Mouse (Mus musculus) small intestine, adult 2 months (tissue): ENCODE data around the gene Tnks2. TPM values are rescaled to one million over a fixed set of nuclear protein-coding genes. Genes with fewer than 3 reads are reported as not detected.

Source experiments
- H3K27ac ChIP-seq: fragments of 200-500 bp; 2 replicates; pipeline ENCODE4 v1.5.1; 2012; ENCODE audit warnings: low read depth, low read length, control low read depth, inconsistent platforms; ENCODE audit not compliant: insufficient read depth
- H3K27me3 ChIP-seq: fragments of 200-500 bp; 2 replicates; pipeline ENCODE4 v1.6.1; 2012; ENCODE audit warnings: mild to moderate bottlenecking, moderate library complexity, low read length, inconsistent platforms; ENCODE audit not compliant: control insufficient read depth, insufficient read depth
- H3K36me3 ChIP-seq: fragments of 200-500 bp; 2 replicates; pipeline ENCODE4 v1.6.1; 2012; ENCODE audit warnings: mild to moderate bottlenecking, low read length, control low read depth, inconsistent platforms; ENCODE audit not compliant: control insufficient read depth, insufficient read depth
- H3K4me1 ChIP-seq: fragments of 200-500 bp; 2 replicates; pipeline ENCODE4 v1.6.1; 2012; ENCODE audit warnings: low read length, inconsistent platforms, mixed read lengths; ENCODE audit not compliant: control insufficient read depth, insufficient read depth, insufficient read length
- H3K4me3 ChIP-seq: fragments of 200-500 bp; 2 replicates; pipeline ENCODE4 v1.5.1; 2012; ENCODE audit warnings: low read depth, mild to moderate bottlenecking, control low read depth, inconsistent platforms, low read length, moderate library complexity
- CTCF ChIP-seq: fragments of 200-500 bp; IDR thresholded peaks from 2 replicates; pipeline ENCODE4 v1.5.1; 2012; ENCODE audit warnings: low read depth, mild to moderate bottlenecking, control low read depth, inconsistent platforms, low read length, moderate library complexity, mixed read lengths; ENCODE audit not compliant: insufficient replicate concordance, insufficient read length; ENCODE audit errors: extremely low read depth
- POLR2A ChIP-seq: fragments of 200-500 bp; IDR thresholded peaks from 2 replicates; pipeline ENCODE4 v1.6.1; 2012; ENCODE audit warnings: low read depth, mild to moderate bottlenecking, control low read depth, inconsistent platforms, low read length, moderate library complexity
- WGBS: fragments of 180-500 bp; shearing (Covaris S2); methylation state at CpG from one replicate; pipeline ENCODE4 v1.1.7; 2018; 5-methylcytosine and 5-hydroxymethylcytosine counted together
- polyA plus RNA-seq: library from polyadenylated mRNA; depleted of rRNA; stranded (reverse); fragments of >200 nt; gene quantifications from 2 replicates; pipeline ENCODE4 v1.2.3, GENCODE M21; 2012

The Tnks2 gene
- polyA plus RNA-seq, 1 experiment: 13.2 TPM

GRCm38 (mm10) chr19:36828322-36828721, 5.7 kb upstream of the Tnks2 start:
- no peak overlapping the region for H3K4me3 ChIP-seq
- no peaks in the 10 kb centered on the region for H3K27me3 ChIP-seq
- H3K36me3 ChIP-seq: no peaks in the 10 kb centered on the region
- WGBS: 55% methylated on average over 8 of the region's 8 CpGs
- TF ChIP-seq POLR2A: no peak
- TF ChIP-seq CTCF: 0 out of 2 replicates have a peak, but pooled peaks have one; percentile 12
- H3K27ac ChIP-seq: no peak overlapping the region
- no peaks in the 10 kb centered on the region; the same call in 1 of the 2 replicates for H3K4me1 ChIP-seq

GRCm38 (mm10) chr19:36832951-36833787, 863 bp upstream of the Tnks2 start:
- TF ChIP-seq POLR2A (no peak), CTCF (no peak)
- 4% methylated on average over 19 of the region's 19 CpGs for WGBS
- H3K4me1 ChIP-seq: peaks cover 5% of the 10 kb centered on the region; the same call in 1 of the 2 replicates
- no peaks in the 10 kb centered on the region for H3K36me3 ChIP-seq
- no peaks in the 10 kb centered on the region for H3K27me3 ChIP-seq
- peak overlapping the region; percentile 95; the same call in 1 of the 2 replicates for H3K4me3 ChIP-seq
- peak overlapping the region; percentile 94 for H3K27ac ChIP-seq

GRCm38 (mm10) chr19:36834532-36835431, 750 bp downstream of the Tnks2 start:
- H3K36me3 ChIP-seq: no peaks in the 10 kb centered on the region
- H3K4me3 ChIP-seq: peak overlapping the region; percentile 95
- under 1% methylated on average over 62 of the region's 62 CpGs for WGBS
- TF ChIP-seq CTCF (no peak), POLR2A (peak; percentile 41; the same call in 1 of the 2 replicates)
- peaks cover 5% of the 10 kb centered on the region; the same call in 1 of the 2 replicates for H3K4me1 ChIP-seq
- H3K27ac ChIP-seq: peak overlapping the region; percentile 94
- H3K27me3 ChIP-seq: no peaks in the 10 kb centered on the region

- no peak overlapping the region for H3K27ac ChIP-seq
- H3K4me3 ChIP-seq: no peak overlapping the region
- H3K27me3 ChIP-seq: no peaks in the 10 kb centered on the region
- 19% methylated on average over 4 of the region's 4 CpGs for WGBS
- H3K36me3 ChIP-seq: no peaks in the 10 kb centered on the region
- TF ChIP-seq POLR2A: no peak
- no peak for TF ChIP-seq CTCF
- peaks cover 5% of the 10 kb centered on the region; the same call in 1 of the 2 replicates for H3K4me1 ChIP-seq
Measured at GRCm38 (mm10) chr19:36836035-36836434, 2.0 kb downstream of the Tnks2 start.

GRCm38 (mm10) chr19:36840301-36840700, 6.3 kb downstream of the Tnks2 start:
- Histone ChIP-seq H3K27me3 (no peaks in the 10 kb centered on the region), H3K4me3 (no peak overlapping the region), H3K4me1 (peaks cover 5% of the 10 kb centered on the region; the same call in 1 of the 2 replicates), H3K27ac (no peak overlapping the region), H3K36me3 (peaks cover 1% of the 10 kb centered on the region; the same call in 1 of the 2 replicates)
- WGBS: 81% methylated on average over 3 of the region's 3 CpGs
- no peak for TF ChIP-seq POLR2A
- no peak for TF ChIP-seq CTCF

GRCm38 (mm10) chr19:36843866-36844265, 9.8 kb downstream of the Tnks2 start:
- Histone ChIP-seq H3K4me3 (no peak overlapping the region), H3K27ac (no peak overlapping the region), H3K27me3 (no peaks in the 10 kb centered on the region), H3K36me3 (peaks cover 18% of the 10 kb centered on the region), H3K4me1 (no peaks in the 10 kb centered on the region)
- TF ChIP-seq POLR2A: no peak
- no peak for TF ChIP-seq CTCF
- WGBS: 95% methylated on average over 11 of the region's 11 CpGs
